Mouse (Mus musculus): ENCODE data around the gene Shb. TPM values are rescaled to one million over a fixed set of nuclear protein-coding genes. Genes with fewer than 3 reads are reported as not detected.

Shb gene
- polyA plus RNA-seq, 1 experiment from 2014 or later = 5.8 TPM

DNA sequence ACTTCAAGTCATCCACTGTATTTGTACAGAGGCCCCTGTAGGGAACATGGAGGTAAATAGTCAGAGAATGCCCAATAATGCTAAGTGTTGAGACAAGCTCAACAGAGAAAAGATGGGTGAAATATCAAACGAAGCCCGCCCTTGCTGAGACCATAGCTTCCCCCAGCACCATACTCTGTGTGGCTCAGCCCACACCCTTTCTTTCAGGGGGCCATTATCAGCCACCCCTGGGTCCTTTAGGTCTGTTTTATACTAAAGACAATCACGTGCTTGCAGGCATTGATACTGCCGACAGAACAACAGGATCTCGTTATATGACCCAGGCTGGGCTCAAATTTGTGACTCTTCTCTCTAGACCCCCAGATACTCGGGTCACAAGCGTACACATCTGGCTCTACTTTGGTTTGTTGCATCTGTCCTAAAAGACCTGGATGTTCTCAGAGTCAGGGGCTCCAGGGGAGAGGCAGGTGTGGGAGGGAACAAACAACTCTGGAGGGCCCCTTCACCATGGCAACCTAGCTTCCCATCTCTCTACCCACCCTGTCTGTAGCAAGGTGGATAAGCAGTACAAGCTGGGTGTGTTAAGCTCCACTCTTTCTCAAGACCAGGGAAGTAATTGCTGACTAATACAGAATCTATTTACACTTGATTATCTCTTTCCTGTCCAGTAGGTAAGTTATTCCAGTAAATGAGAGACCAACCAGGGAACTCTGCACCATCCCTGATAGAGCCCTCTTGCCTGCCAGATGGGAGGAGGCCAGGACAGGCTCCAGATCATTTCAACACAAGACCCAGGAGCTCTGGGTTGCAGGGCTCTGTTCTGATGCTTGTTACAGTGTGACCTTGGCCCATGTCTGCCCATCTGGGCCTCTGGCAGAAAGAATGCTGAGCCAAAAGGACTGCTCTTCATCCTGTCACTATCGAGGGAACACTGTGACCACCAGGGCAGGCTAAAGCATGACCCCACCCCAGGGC is 48.7 kb downstream of the Shb start:
- H3K27me3 ChIP-seq (ENCODE audit: control insufficient read depth, insufficient read depth, low read length) = no peaks in the 10 kb centered on the region
- 51% methylated on average over 8 of the region's 8 CpGs for WGBS
- H3K4me3 ChIP-seq (ENCODE audit: low read depth, low read length) = no peak overlapping the region
- H3K4me2 ChIP-seq (ENCODE audit: low read depth, low read length) = no peak overlapping the region
- peaks cover 4% of the 10 kb centered on the region for H3K4me1 ChIP-seq (ENCODE audit: control insufficient read depth, insufficient read depth, low read length)
- no peak overlapping the region for H3K27ac ChIP-seq (replicated peaks; ENCODE audit: low read depth, low read length)
- no peaks in the 10 kb centered on the region for H3K36me3 ChIP-seq (replicated peaks; ENCODE audit: control insufficient read depth, insufficient read depth, low read depth, low read length)
- DNase-seq (ENCODE audit: low spot score) = no peak
- no peak for ATAC-seq (replicated peaks; ENCODE audit: insufficient number of reproducible peaks, low FRiP score, low TSS enrichment, low read depth)
- H3K9me3 ChIP-seq (replicated peaks; ENCODE audit: control insufficient read depth, low read length) = no peaks in the 10 kb centered on the region
- H3K9ac ChIP-seq (replicated peaks; ENCODE audit: low read length) = no peak overlapping the region

DNA sequence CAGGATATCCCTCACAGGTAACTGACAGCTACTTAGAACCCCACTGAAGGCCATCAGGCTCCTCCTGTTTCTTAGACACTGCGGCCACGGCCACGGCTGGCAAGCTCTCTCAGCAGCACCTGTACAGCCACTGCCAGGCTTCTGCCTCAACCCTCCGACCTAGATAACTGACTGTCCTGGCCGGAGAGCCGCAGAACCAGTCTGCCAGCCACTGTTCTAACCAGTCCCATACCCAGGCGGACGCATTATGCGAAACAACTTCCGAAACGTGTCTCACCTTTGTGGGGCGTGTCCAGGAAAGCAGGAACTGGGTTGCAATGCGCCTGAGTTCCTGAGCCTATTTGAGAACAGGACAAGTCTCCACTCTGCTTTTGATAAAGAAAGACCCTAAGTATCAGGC is 50.0 kb downstream of the Shb start:
- no peak overlapping the region for H3K9ac ChIP-seq (replicated peaks; ENCODE audit: low read length)
- DNase-seq (ENCODE audit: low spot score) (no peak), ATAC-seq (replicated peaks; ENCODE audit: insufficient number of reproducible peaks, low FRiP score, low TSS enrichment, low read depth) (no peak)
- H3K4me1 ChIP-seq (ENCODE audit: control insufficient read depth, insufficient read depth, low read length) = peaks cover 6% of the 10 kb centered on the region
- 87% methylated on average over 13 of the region's 13 CpGs for WGBS
- no peak overlapping the region for H3K27ac ChIP-seq (replicated peaks; ENCODE audit: low read depth, low read length)
- no peaks in the 10 kb centered on the region for H3K9me3 ChIP-seq (replicated peaks; ENCODE audit: control insufficient read depth, low read length)
- no peak overlapping the region for H3K4me2 ChIP-seq (ENCODE audit: low read depth, low read length)
- H3K36me3 ChIP-seq (replicated peaks; ENCODE audit: control insufficient read depth, insufficient read depth, low read depth, low read length) = no peaks in the 10 kb centered on the region
- no peaks in the 10 kb centered on the region for H3K27me3 ChIP-seq (ENCODE audit: control insufficient read depth, insufficient read depth, low read length)
- no peak overlapping the region for H3K4me3 ChIP-seq (ENCODE audit: low read depth, low read length)

DNA sequence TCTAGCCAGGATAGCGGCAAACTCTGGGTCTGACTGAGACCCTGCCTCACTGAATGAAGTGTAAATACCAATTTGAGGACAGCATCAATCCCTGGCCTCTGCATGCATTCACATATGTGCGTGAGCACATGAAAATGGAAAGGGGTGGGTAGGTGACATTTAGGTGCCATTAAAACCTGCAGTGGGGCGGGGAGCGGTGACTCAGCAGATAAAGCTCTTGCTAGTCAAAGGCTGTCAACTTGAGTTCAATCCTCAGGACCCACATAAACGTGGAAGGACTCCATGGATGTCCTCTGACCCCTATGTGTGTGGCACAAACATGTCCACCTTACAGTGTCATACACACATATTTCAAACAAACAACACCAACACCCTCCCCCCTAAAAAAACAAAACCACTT is 50.8 kb downstream of the Shb start:
- DNase-seq (ENCODE audit: low spot score) (no peak), ATAC-seq (replicated peaks; ENCODE audit: insufficient number of reproducible peaks, low FRiP score, low TSS enrichment, low read depth) (no peak)
- peaks cover 6% of the 10 kb centered on the region for H3K4me1 ChIP-seq (ENCODE audit: control insufficient read depth, insufficient read depth, low read length)
- H3K27me3 ChIP-seq (ENCODE audit: control insufficient read depth, insufficient read depth, low read length) = no peaks in the 10 kb centered on the region
- no peak overlapping the region for H3K4me3 ChIP-seq (ENCODE audit: low read depth, low read length)
- no peak overlapping the region for H3K4me2 ChIP-seq (ENCODE audit: low read depth, low read length)
- H3K36me3 ChIP-seq (replicated peaks; ENCODE audit: control insufficient read depth, insufficient read depth, low read depth, low read length) = no peaks in the 10 kb centered on the region
- no peak overlapping the region for H3K27ac ChIP-seq (replicated peaks; ENCODE audit: low read depth, low read length)
- no peaks in the 10 kb centered on the region for H3K9me3 ChIP-seq (replicated peaks; ENCODE audit: control insufficient read depth, low read length)
- no peak overlapping the region for H3K9ac ChIP-seq (replicated peaks; ENCODE audit: low read length)
- 86% methylated on average over 5 of the region's 5 CpGs for WGBS

DNA sequence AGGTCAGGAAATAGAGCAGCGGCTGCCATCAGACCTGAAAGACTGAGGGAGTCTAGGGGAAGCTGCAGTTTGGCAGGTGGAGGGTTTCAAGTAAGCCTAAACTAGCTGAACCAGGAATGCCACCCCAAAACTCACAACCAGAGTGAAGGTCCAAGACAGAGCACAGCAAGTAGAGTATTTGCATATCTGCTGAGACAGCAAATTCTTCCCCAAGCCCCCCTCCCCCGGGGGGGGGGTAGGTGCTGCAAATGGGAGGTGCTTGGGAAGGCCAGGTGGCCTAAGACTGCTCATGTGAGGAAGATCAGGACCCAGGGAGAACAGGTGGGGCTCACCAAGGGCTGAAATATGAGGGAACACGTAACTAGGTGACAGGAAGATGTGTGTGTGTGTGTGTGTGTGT is 51.7 kb downstream of the Shb start:
- peaks cover 6% of the 10 kb centered on the region for H3K4me1 ChIP-seq (ENCODE audit: control insufficient read depth, insufficient read depth, low read length)
- H3K27ac ChIP-seq (replicated peaks; ENCODE audit: low read depth, low read length) = no peak overlapping the region
- no peak overlapping the region for H3K4me3 ChIP-seq (ENCODE audit: low read depth, low read length)
- H3K27me3 ChIP-seq (ENCODE audit: control insufficient read depth, insufficient read depth, low read length) = no peaks in the 10 kb centered on the region
- 72% methylated on average over 3 of the region's 3 CpGs for WGBS
- no peak for DNase-seq (ENCODE audit: low spot score)
- ATAC-seq (replicated peaks; ENCODE audit: insufficient number of reproducible peaks, low FRiP score, low TSS enrichment, low read depth) = no peak
- H3K36me3 ChIP-seq (replicated peaks; ENCODE audit: control insufficient read depth, insufficient read depth, low read depth, low read length) = no peaks in the 10 kb centered on the region
- no peaks in the 10 kb centered on the region for H3K9me3 ChIP-seq (replicated peaks; ENCODE audit: control insufficient read depth, low read length)
- no peak overlapping the region for H3K9ac ChIP-seq (replicated peaks; ENCODE audit: low read length)
- H3K4me2 ChIP-seq (ENCODE audit: low read depth, low read length) = no peak overlapping the region

DNA sequence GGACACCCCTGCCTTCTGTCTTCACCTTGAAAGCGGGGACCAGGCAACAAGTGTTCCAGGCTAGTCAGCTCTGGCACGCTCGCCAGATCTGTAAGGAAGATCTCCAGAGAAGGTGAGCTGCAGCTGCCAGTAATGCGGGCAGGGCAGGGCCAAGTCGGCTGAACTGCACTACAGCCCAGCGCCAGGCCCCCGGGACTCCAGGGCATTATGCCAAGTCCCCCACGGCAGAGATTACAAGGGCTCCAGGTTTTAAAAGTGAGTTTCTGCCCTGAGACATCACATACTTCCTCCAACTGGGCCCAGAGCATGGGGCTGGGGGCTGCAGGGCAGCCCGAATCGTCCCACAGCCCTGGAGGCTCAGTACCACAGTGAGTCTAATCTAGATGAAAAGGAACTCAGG is 52.8 kb downstream of the Shb start:
- Histone ChIP-seq H3K36me3 (replicated peaks; ENCODE audit: control insufficient read depth, insufficient read depth, low read depth, low read length) (no peaks in the 10 kb centered on the region), H3K27ac (replicated peaks; ENCODE audit: low read depth, low read length) (no peak overlapping the region), H3K27me3 (ENCODE audit: control insufficient read depth, insufficient read depth, low read length) (no peaks in the 10 kb centered on the region), H3K9me3 (replicated peaks; ENCODE audit: control insufficient read depth, low read length) (no peaks in the 10 kb centered on the region), H3K4me3 (ENCODE audit: low read depth, low read length) (no peak overlapping the region), H3K4me2 (ENCODE audit: low read depth, low read length) (no peak overlapping the region), H3K4me1 (ENCODE audit: control insufficient read depth, insufficient read depth, low read length) (peaks cover 6% of the 10 kb centered on the region), H3K9ac (replicated peaks; ENCODE audit: low read length) (no peak overlapping the region)
- ATAC-seq (replicated peaks; ENCODE audit: insufficient number of reproducible peaks, low FRiP score, low TSS enrichment, low read depth) (no peak), DNase-seq (ENCODE audit: low spot score) (no peak)
- WGBS = 84% methylated on average over 10 of the region's 10 CpGs

DNA sequence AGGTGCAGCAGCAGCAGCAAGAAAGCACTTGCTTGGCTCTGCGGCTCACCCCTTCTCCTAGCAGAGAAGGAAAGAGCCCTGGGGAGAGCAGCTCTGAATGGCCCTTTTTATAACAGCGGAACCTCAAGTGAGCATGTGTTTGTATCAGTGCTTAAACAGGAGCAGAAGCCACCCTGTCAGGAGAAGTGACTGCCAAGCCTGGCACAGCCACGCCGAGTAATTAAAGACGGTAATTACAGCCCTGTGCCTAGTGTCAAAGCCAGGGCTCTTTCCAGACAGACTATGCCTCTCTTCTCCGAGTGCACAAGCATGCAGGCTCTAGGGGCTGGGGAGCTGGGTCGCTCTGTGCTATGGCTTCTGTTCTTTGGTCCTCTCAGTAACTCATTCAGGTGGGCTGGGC is 54.1 kb downstream of the Shb start:
- H3K27me3 ChIP-seq (ENCODE audit: control insufficient read depth, insufficient read depth, low read length) = no peaks in the 10 kb centered on the region
- no peak overlapping the region for H3K4me2 ChIP-seq (ENCODE audit: low read depth, low read length)
- ATAC-seq (replicated peaks; ENCODE audit: insufficient number of reproducible peaks, low FRiP score, low TSS enrichment, low read depth) = no peak
- no peaks in the 10 kb centered on the region for H3K9me3 ChIP-seq (replicated peaks; ENCODE audit: control insufficient read depth, low read length)
- no peaks in the 10 kb centered on the region for H3K36me3 ChIP-seq (replicated peaks; ENCODE audit: control insufficient read depth, insufficient read depth, low read depth, low read length)
- H3K27ac ChIP-seq (replicated peaks; ENCODE audit: low read depth, low read length) = no peak overlapping the region
- no peak overlapping the region for H3K9ac ChIP-seq (replicated peaks; ENCODE audit: low read length)
- peaks cover 9% of the 10 kb centered on the region for H3K4me1 ChIP-seq (ENCODE audit: control insufficient read depth, insufficient read depth, low read length)
- DNase-seq (ENCODE audit: low spot score) = peak; percentile 8
- no peak overlapping the region for H3K4me3 ChIP-seq (ENCODE audit: low read depth, low read length)
- WGBS = 23% methylated on average over 7 of the region's 7 CpGs

DNA sequence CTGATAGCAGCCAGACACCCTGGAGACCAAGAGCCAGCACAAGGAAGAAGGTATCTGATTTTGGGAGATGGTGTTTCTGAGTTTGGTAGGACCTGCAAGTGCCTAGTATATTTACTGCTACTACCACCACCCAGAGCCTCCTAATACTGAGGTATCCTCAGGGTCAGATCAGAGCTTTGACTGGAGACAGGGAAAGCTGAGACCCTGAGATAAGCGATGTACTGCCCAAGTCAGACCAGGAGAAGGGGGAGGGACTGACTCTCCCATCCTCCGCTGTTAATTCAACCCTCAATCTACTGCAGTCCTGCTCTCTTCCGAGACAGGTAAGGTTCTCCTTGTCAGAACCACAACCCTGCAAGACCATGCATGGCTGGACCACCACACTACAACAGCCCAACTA is 55.2 kb downstream of the Shb start:
- Histone ChIP-seq H3K27ac (replicated peaks; ENCODE audit: low read depth, low read length) (no peak overlapping the region), H3K9ac (replicated peaks; ENCODE audit: low read length) (no peak overlapping the region), H3K27me3 (ENCODE audit: control insufficient read depth, insufficient read depth, low read length) (no peaks in the 10 kb centered on the region), H3K9me3 (replicated peaks; ENCODE audit: control insufficient read depth, low read length) (no peaks in the 10 kb centered on the region), H3K36me3 (replicated peaks; ENCODE audit: control insufficient read depth, insufficient read depth, low read depth, low read length) (no peaks in the 10 kb centered on the region), H3K4me3 (ENCODE audit: low read depth, low read length) (no peak overlapping the region), H3K4me2 (ENCODE audit: low read depth, low read length) (no peak overlapping the region), H3K4me1 (ENCODE audit: control insufficient read depth, insufficient read depth, low read length) (peaks cover 13% of the 10 kb centered on the region)
- 80% methylated on average over 3 of the region's 3 CpGs for WGBS
- DNase-seq (ENCODE audit: low spot score) = no peak
- ATAC-seq (replicated peaks; ENCODE audit: insufficient number of reproducible peaks, low FRiP score, low TSS enrichment, low read depth) = no peak

DNA sequence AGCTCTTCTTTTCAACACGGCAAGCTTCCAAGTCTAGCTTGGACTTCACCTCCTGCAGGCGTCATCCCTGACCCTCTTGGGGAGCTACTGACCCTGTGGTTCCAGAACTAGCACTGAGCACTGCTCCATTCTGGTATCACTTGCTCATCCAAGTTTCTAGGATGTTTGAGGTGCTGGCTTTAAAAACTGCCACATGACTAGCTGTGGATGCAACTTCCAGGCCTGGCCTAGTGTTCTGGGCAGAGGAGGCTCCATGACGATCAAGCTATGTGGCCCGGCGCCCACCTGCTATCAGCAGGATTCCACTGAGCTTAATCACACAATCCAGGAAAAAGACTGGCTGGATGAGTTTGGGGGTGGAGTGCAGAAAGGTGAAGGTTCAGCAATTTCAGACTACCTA is 57.4 kb downstream of the Shb start:
- Histone ChIP-seq H3K4me1 (ENCODE audit: control insufficient read depth, insufficient read depth, low read length) (peaks cover 14% of the 10 kb centered on the region), H3K27me3 (ENCODE audit: control insufficient read depth, insufficient read depth, low read length) (no peaks in the 10 kb centered on the region), H3K9me3 (replicated peaks; ENCODE audit: control insufficient read depth, low read length) (no peaks in the 10 kb centered on the region; the same call in 1 of the 2 replicates), H3K36me3 (replicated peaks; ENCODE audit: control insufficient read depth, insufficient read depth, low read depth, low read length) (no peaks in the 10 kb centered on the region), H3K9ac (replicated peaks; ENCODE audit: low read length) (no peak overlapping the region), H3K4me2 (ENCODE audit: low read depth, low read length) (no peak overlapping the region), H3K27ac (replicated peaks; ENCODE audit: low read depth, low read length) (no peak overlapping the region), H3K4me3 (ENCODE audit: low read depth, low read length) (no peak overlapping the region)
- no peak for ATAC-seq (replicated peaks; ENCODE audit: insufficient number of reproducible peaks, low FRiP score, low TSS enrichment, low read depth)
- WGBS = 82% methylated on average over 5 of the region's 5 CpGs
- no peak for DNase-seq (ENCODE audit: low spot score)
